8 mouse cellular contexts compared by ENCODE assay signal in the genomic region with DNA sequence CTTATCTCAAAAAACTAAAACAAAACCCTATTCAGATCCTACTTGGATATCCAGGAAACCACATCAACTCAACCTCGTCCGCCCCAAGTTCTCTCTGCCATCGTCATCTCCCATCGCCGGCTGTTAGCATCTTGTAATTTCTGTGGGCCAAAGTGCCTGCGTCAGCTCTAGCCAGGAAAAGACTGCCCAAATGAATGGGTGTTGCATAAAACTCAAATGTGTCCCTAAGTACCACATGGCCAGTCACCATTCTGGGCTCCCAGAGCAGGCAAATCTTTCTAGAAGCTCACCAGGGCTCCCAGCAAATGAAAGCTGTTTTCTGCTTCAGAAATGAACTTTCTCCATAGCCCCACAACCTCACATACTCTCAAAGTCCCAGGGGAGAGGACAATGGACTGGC. TPM values are rescaled to one million over a fixed set of nuclear protein-coding genes. Genes with fewer than 3 reads are reported as not detected.
DNase-seq lines count a peak whose midpoint lies in the region; ATAC-seq lines count a peak whose summit lies in the region.

No protein-coding gene starts in this region.

- H3K4me3 ChIP-seq in heart, embryonic 14.5 days (ENCODE audit: control insufficient read depth in 1 of 2, insufficient read depth in 1 of 2, low read depth in 1 of 2, low read length in 2 of 2), result no peak overlapping the region
- H3K4me3 ChIP-seq in embryonic facial prominence, embryonic 14.5 days (ENCODE audit: low read depth, low read length), result peak overlapping the region; percentile 89; the same call in 1 of the 2 replicates
- peak overlapping the region; percentile 89 for H3K4me3 ChIP-seq in intestine, embryonic 16.5 days (ENCODE audit: low read length)
- H3K4me3 ChIP-seq in midbrain, embryonic 13.5 days (replicated peaks), result peak overlapping the region; percentile 97

- intact Hi-C loops in left cerebral cortex, postnatal 10 days (cut with DNase I), result loop anchor here (5.0 kb wide), 1 partner anchor 56 kb away; no protein-coding TSS in a partner anchor

- peak overlapping the region in 1 of 2 experiments; percentile 75; a peak in 2 of 4 replicates for H3K27ac ChIP-seq in heart, embryonic 14.5 days (replicated peaks in 1 of 2; ENCODE audit: control insufficient read depth in 1 of 2, insufficient read depth in 1 of 2, low read depth in 2 of 2, low read length in 2 of 2)
- peak overlapping the region; percentile 44 for H3K27ac ChIP-seq in embryonic facial prominence, embryonic 14.5 days (replicated peaks; ENCODE audit: low read depth, low read length)
- peak overlapping the region; percentile 82 for H3K27ac ChIP-seq in intestine, embryonic 16.5 days (ENCODE audit: low read length)
- H3K27ac ChIP-seq in midbrain, embryonic 13.5 days, result peak overlapping the region; percentile 83; the same call in 1 of the 2 replicates

- 82% methylated on average over 6 of the region's 6 CpGs for WGBS in heart, embryonic 14.5 days
- 66% methylated on average over 6 of the region's 6 CpGs for WGBS in embryonic facial prominence, embryonic 14.5 days
- WGBS in intestine, embryonic 16.5 days, result 69% methylated on average over 6 of the region's 6 CpGs
- 79% methylated on average over 6 of the region's 6 CpGs for WGBS in midbrain, embryonic 13.5 days

- H3K9ac ChIP-seq in heart, embryonic 14.5 days (ENCODE audit: low read length), result peak overlapping the region; percentile 93; the same call in 1 of the 2 replicates
- H3K9ac ChIP-seq in embryonic facial prominence, embryonic 14.5 days (ENCODE audit: low read depth, low read length), result peak overlapping the region; percentile 41; the same call in 1 of the 2 replicates
- peak overlapping the region; percentile 97 for H3K9ac ChIP-seq in intestine, embryonic 16.5 days (ENCODE audit: low read depth, low read length)
- H3K9ac ChIP-seq in midbrain, embryonic 13.5 days (replicated peaks), result peak overlapping the region; percentile 99

- ATAC-seq in heart, embryonic 14.5 days (ENCODE audit: insufficient number of reproducible peaks, insufficient read depth, low FRiP score, low read depth), result no peak
- ATAC-seq in embryonic facial prominence, embryonic 14.5 days (ENCODE audit: low read depth), result no peak
- no peak for ATAC-seq in intestine, embryonic 16.5 days
- no peak for ATAC-seq in midbrain, embryonic 13.5 days

- DNase-seq in heart, adult 11 months, result no peak
- DNase-seq in embryonic facial prominence, embryonic 14.5 days (ENCODE audit: low spot score), result no peak
- no peak for DNase-seq in retina, embryonic 14.5 days (ENCODE audit: low spot score)
- DNase-seq in gastrocnemius, adult 8-10 months (ENCODE audit: low spot score in 2 of 2), result no peak
- no peak for DNase-seq in left cerebral cortex, postnatal 10 days (ENCODE audit: extremely low spot score in 1 of 2, low spot score in 2 of 2)

- no peaks in the 10 kb centered on the region for H3K27me3 ChIP-seq in heart, embryonic 14.5 days (ENCODE audit: control insufficient read depth, insufficient read depth, low read length)
- no peaks in the 10 kb centered on the region for H3K27me3 ChIP-seq in embryonic facial prominence, embryonic 14.5 days (replicated peaks; ENCODE audit: control insufficient read depth, insufficient read depth, low read length)
- no peaks in the 10 kb centered on the region for H3K27me3 ChIP-seq in intestine, embryonic 16.5 days (replicated peaks; ENCODE audit: control insufficient read depth, insufficient read depth, low read length)
- H3K27me3 ChIP-seq in midbrain, embryonic 13.5 days, result no peaks in the 10 kb centered on the region

- H3K9me3 ChIP-seq in heart, embryonic 14.5 days (ENCODE audit: control insufficient read depth, low read length), result no peaks in the 10 kb centered on the region
- no peaks in the 10 kb centered on the region for H3K9me3 ChIP-seq in embryonic facial prominence, embryonic 14.5 days (ENCODE audit: control insufficient read depth, low read length)
- H3K9me3 ChIP-seq in intestine, embryonic 16.5 days (ENCODE audit: control insufficient read depth, low read length), result no peaks in the 10 kb centered on the region
- H3K9me3 ChIP-seq in midbrain, embryonic 13.5 days, result no peaks in the 10 kb centered on the region

- H3K4me1 ChIP-seq in heart, embryonic 14.5 days (ENCODE audit: control insufficient read depth in 2 of 2, insufficient read depth in 2 of 2, low read length in 2 of 2), result peaks cover 54 to 79% of the 10 kb centered on the region in 2 experiments
- peaks cover 55% of the 10 kb centered on the region for H3K4me1 ChIP-seq in embryonic facial prominence, embryonic 14.5 days (ENCODE audit: control insufficient read depth, insufficient read depth, low read length)
- peaks cover 78% of the 10 kb centered on the region for H3K4me1 ChIP-seq in intestine, embryonic 16.5 days (ENCODE audit: control insufficient read depth, insufficient read depth, low read length)
- H3K4me1 ChIP-seq in midbrain, embryonic 13.5 days (replicated peaks), result peaks cover 88% of the 10 kb centered on the region

- H3K36me3 ChIP-seq in heart, embryonic 14.5 days (ENCODE audit: control insufficient read depth, insufficient read depth, low read length), result 0 out of 2 replicates have a peak, but pooled peaks cover 5% of the 10 kb centered on the region
- no peaks in the 10 kb centered on the region for H3K36me3 ChIP-seq in embryonic facial prominence, embryonic 14.5 days (ENCODE audit: control insufficient read depth, insufficient read depth, low read length)
- no peaks in the 10 kb centered on the region for H3K36me3 ChIP-seq in intestine, embryonic 16.5 days (ENCODE audit: control insufficient read depth, insufficient read depth, low read length)
- no peaks in the 10 kb centered on the region for H3K36me3 ChIP-seq in midbrain, embryonic 13.5 days

- peak overlapping the region; percentile 90 for H3K4me2 ChIP-seq in heart, embryonic 14.5 days (ENCODE audit: low read length)
- H3K4me2 ChIP-seq in embryonic facial prominence, embryonic 14.5 days (ENCODE audit: low read depth, low read length), result peak overlapping the region; percentile 76
- peak overlapping the region; percentile 85 for H3K4me2 ChIP-seq in intestine, embryonic 16.5 days (ENCODE audit: low read depth, low read length)
- peak overlapping the region; percentile 69 for H3K4me2 ChIP-seq in midbrain, embryonic 13.5 days (replicated peaks)

RNA-seq across cellular contexts. Expression of gene Bcar1, which starts 2.1 kb away (rescaled TPM):
- polyA plus RNA-seq in heart, embryonic 14.5 days (2014; fragmentation: Nextera tagmentation; extraction: Ambion mirVana), result 49.5 and 50.8 TPM in 2 replicates
- 34.9 and 35.3 TPM in 2 replicates for polyA plus RNA-seq in embryonic facial prominence, embryonic 14.5 days (2014; fragmentation: Nextera tagmentation; extraction: Ambion mirVana)
- polyA plus RNA-seq in intestine, embryonic 16.5 days (2015; fragmentation: Nextera tagmentation; extraction: Ambion mirVana), result 44.6 and 48.5 TPM in 2 replicates
- polyA plus RNA-seq in midbrain, embryonic 13.5 days (2015; fragmentation: Nextera tagmentation; extraction: Ambion mirVana), result 48.7 and 55.0 TPM in 2 replicates
- total RNA-seq in gastrocnemius, adult 8-10 months (2022), result 10 to 100 TPM; 10.7 to 11.1 (median 10.8) TPM
- 10 to 100 TPM; 46.6 to 48.1 TPM for total RNA-seq in left cerebral cortex, postnatal 10 days (2021)

RNA-seq across cellular contexts. Expression of gene Ctrb1, which starts 50.7 kb away (rescaled TPM):
- not detected in 2 replicates for polyA plus RNA-seq in heart, embryonic 14.5 days (2014; fragmentation: Nextera tagmentation; extraction: Ambion mirVana)
- not detected in 2 replicates for polyA plus RNA-seq in embryonic facial prominence, embryonic 14.5 days (2014; fragmentation: Nextera tagmentation; extraction: Ambion mirVana)
- polyA plus RNA-seq in intestine, embryonic 16.5 days (2015; fragmentation: Nextera tagmentation; extraction: Ambion mirVana), result 1,904 and 2,500 TPM in 2 replicates
- polyA plus RNA-seq in midbrain, embryonic 13.5 days (2015; fragmentation: Nextera tagmentation; extraction: Ambion mirVana), result 1.6 and 2.2 TPM in 2 replicates
- total RNA-seq in gastrocnemius, adult 8-10 months (2022), result under 1 TPM in 1 of 4 experiments, not detected in 3; 0.35 TPM
- not detected for total RNA-seq in left cerebral cortex, postnatal 10 days (2021)

Comparison
In these comparisons a context has a peak if more than half of its experiments do, and no peak if none do; other contexts are left out.
1. H3K4me3 ChIP-seq: peak in embryonic facial prominence, embryonic 14.5 days (single experiment), intestine, embryonic 16.5 days (single experiment) and midbrain, embryonic 13.5 days (single experiment); none in heart, embryonic 14.5 days (0 of 2).
2. H3K9ac ChIP-seq: peak in every context shown above with its lines; median percentile 99 in midbrain, embryonic 13.5 days; 97 in intestine, embryonic 16.5 days; 93 in heart, embryonic 14.5 days; 41 in embryonic facial prominence, embryonic 14.5 days.
3. RNA of gene Ctrb1, which starts 50.7 kb away (polyA plus RNA-seq): 1,904 to 2,500 TPM in intestine, embryonic 16.5 days; 1.6 to 2.2 TPM in midbrain, embryonic 13.5 days, not detected in heart, embryonic 14.5 days and not detected in embryonic facial prominence, embryonic 14.5 days; every median in the first group is over 100 times any median in the second.
4. Peak in every context shown above with its lines, with median percentiles within 50 percentile points of each other: H3K4me2 ChIP-seq.